Mouse (Mus musculus) frontal cortex, adult 2 months (tissue): ENCODE measurements around the gene Cdkal1. TPM values are rescaled to one million over a fixed set of nuclear protein-coding genes. Genes with fewer than 3 reads are reported as not detected.

Experiments used
- DNase-seq, 2 experiments: peaks; one replicate each; pipeline ENCODE4 v3.0.0; 2022; ENCODE audit warnings: low spot score in 1 of 2; ENCODE audit errors: extremely low spot score in 1 of 2
- polyA plus RNA-seq: library from polyadenylated mRNA; depleted of rRNA; stranded (reverse); fragments of >200 nt; gene quantifications from 2 replicates; pipeline ENCODE4 v1.2.3, GENCODE M21; 2012

Gene Cdkal1
- polyA plus RNA-seq, 1 experiment, result 7.8 TPM

GRCm38 (mm10) chr13:29218594-29219230 lies 636.8 kb downstream of the Cdkal1 start:
- DNase-seq, result no peak

GRCm38 (mm10) chr13:29210159-29211021 lies 645.1 kb downstream of the Cdkal1 start:
- DNase-seq, result no peak

GRCm38 (mm10) chr13:29208749-29209148 lies 646.7 kb downstream of the Cdkal1 start:
- no peak for DNase-seq

GRCm38 (mm10) chr13:29203856-29204255 lies 651.6 kb downstream of the Cdkal1 start:
- no peak for DNase-seq

GRCm38 (mm10) chr13:29203426-29203825 lies 652.0 kb downstream of the Cdkal1 start:
- DNase-seq, result no peak

GRCm38 (mm10) chr13:29202562-29202961 lies 652.9 kb downstream of the Cdkal1 start:
- DNase-seq, result no peak

GRCm38 (mm10) chr13:29199679-29200078 lies 655.8 kb downstream of the Cdkal1 start:
- DNase-seq, result no peak

- no peak for DNase-seq
These were observed 658.5 kb downstream of the Cdkal1 start for GRCm38 (mm10) chr13:29196798-29197498.

- peak in 1 of 2 experiments; percentile 29 for DNase-seq
These were observed 659.8 kb downstream of the Cdkal1 start for GRCm38 (mm10) chr13:29195722-29196121.

GRCm38 (mm10) chr13:29194946-29195345 lies 660.5 kb downstream of the Cdkal1 start:
- DNase-seq, result no peak

GRCm38 (mm10) chr13:29192697-29193096 lies 662.8 kb downstream of the Cdkal1 start:
- DNase-seq, result no peak

- no peak for DNase-seq
These were observed 664.9 kb downstream of the Cdkal1 start for GRCm38 (mm10) chr13:29190548-29190947.

GRCm38 (mm10) chr13:29186748-29187147 lies 668.7 kb downstream of the Cdkal1 start:
- DNase-seq, result no peak

GRCm38 (mm10) chr13:29185545-29185944 lies 669.9 kb downstream of the Cdkal1 start:
- no peak for DNase-seq

GRCm38 (mm10) chr13:29184545-29184944 lies 670.9 kb downstream of the Cdkal1 start:
- DNase-seq, result no peak

- DNase-seq, result no peak
These were observed 675.6 kb downstream of the Cdkal1 start for GRCm38 (mm10) chr13:29179861-29180260.

- no peak for DNase-seq
These were observed 676.2 kb downstream of the Cdkal1 start for GRCm38 (mm10) chr13:29179260-29179659.

- no peak for DNase-seq
These were observed 677.5 kb downstream of the Cdkal1 start for GRCm38 (mm10) chr13:29177889-29178486.

- DNase-seq, result no peak
These were observed 686.1 kb downstream of the Cdkal1 start for GRCm38 (mm10) chr13:29169356-29169755.

- no peak for DNase-seq
These were observed 690.5 kb downstream of the Cdkal1 start for GRCm38 (mm10) chr13:29164845-29165524.
